Mouse (Mus musculus) olfactory bulb, adult 2 months (tissue): Measurements from ENCODE around the gene Herc4.

Experiments
- CTCF ChIP-seq: fragments of 200-500 bp; IDR thresholded peaks from 2 replicates; pipeline ENCODE4 v1.5.1; 2012; ENCODE audit warnings: low read depth, mild to moderate bottlenecking, low read length, moderate library complexity; ENCODE audit not compliant: insufficient read depth
- POLR2A ChIP-seq: fragments of 200-500 bp; IDR thresholded peaks from 2 replicates; pipeline ENCODE4 v1.6.1; 2012; ENCODE audit warnings: mild to moderate bottlenecking, low read depth, low read length, moderate library complexity; ENCODE audit not compliant: insufficient read depth

DNA sequence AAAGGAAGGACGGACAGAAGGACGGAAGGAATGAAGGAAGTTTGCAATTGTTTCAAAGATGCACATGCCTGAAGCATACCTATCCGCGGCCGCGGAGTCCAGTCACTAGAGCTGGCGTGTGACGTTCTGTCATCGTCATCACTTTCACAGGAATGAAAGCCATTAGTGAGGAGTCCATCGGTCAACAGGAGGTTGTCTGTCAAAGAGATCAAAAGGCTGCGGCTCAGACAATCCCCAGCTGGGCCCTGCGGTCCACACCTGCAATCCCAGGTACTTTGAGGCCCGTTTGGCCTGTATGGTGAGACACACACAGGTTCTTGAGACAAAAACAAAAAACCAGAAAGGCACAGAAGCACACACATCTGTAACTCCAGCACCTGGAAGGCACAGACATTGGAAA, 93.3 kb downstream of the Herc4 start:
- TF ChIP-seq CTCF (no peak), POLR2A (no peak)
